Mouse (Mus musculus): ENCODE data around the gene Hspa1a.
"Not testable (repeated sequence)": the region's sequence is repeated elsewhere in the genome, so short reads cannot be mapped to it uniquely, and the experiment has no call there.

Hspa1a gene

DNA sequence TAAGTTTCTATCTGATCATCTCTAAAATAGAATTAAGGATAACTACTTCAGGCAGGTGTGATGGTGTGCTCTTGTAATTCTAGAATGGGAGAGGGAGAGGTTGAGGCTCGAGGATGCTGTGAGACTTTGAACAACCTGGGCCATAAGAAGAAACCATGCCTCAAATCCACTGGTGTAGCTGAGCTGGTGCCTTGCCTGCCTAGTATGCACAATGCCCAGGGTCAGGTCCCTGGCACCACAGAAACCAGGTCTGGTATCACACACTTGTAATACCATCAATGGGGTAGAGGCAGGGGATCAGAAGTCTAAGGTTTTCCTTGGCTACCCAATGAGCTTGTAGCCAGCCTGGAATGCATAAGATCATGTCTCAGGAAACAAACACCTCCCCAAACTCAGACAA lies 9.1 kb downstream of the Hspa1a start:
- DNase-seq = no peak

DNA sequence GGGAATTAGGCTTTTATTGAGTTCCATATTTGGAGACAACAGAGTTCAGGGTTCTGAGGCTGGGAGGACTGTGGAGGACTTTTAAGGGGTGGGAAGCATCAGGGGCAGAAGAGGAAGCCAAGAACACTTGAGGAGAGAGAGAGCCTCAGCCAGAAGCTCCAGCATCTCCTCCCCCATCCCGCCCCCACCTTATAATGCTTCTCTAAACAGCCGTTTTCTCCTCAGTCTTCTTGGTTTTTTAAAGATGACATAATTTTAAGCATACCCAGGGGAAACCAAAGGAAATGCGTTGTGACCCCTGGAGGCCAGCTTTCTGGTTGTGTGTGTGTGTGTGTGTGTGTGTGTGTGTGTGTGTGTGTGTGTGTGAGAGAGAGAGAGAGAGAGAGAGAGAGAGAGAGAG lies 9.8 kb downstream of the Hspa1a start:
- DNase-seq = no peak

DNA sequence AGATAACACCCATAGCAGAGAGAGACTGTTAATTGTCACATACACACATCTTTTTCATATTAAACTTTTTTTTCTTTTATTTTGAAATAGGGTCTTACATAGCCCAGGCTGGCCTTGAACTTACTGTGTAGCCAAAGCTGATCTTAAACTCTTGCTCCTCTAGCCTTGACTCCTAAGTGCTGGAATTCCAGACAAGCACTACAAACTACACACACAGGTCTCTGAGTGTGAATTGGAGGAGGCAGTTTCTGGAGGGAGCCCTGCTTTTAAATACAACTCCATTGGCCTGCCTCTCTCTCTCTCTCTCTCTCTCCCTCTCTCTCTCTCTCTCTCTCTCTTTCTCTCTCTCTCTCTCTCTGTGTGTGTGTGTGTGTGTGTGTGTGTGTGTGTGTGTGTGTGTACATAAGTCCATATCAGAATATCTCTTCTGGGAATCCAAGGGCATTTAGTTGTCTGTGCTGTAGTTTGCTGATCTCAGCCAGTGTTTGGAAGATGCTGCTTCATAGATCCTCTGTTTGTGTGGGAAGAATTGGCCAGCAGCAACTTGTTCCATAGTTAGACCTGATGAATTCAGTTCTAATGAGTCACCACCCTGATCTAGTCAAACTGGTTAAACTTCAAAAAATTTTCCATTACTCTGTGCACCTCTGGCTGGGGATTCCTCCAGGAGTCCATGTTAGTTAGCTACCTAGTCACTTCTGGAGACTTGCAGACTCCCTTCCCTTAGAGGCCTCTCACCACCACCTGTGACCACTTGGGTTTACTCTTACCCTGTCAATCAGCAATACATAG lies 11.1 kb downstream of the Hspa1a start:
- no peak for DNase-seq

DNA sequence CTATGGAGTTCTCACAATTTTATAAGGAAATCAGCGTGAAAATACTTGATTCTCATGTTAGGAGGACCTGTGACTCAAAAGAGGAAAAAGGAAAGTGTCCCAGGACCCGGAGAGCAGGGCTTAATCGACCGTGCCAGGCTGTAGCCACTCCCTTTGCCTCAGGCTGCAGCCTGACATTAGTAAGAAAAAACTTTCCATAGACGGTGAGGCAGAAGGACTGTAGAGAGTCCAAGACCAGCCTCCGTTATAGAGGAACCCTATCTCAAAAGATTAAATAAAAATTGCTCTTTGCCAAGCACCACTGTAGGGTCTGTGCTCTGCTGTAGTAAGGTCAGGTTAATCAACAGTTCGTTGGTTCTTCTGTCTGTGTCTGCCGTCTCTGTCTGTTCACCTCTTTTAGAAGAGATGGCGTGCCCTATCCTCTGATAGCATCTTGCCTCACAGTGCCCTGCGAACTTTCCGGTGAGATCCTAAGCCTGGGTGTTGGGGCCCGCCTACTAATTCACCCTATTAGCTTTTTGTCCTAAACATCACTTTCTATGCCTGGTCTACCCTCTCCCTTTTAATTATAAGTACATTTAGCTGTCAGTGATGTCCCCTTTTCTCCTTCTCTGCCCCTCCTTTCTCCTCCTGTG lies 12.0 kb downstream of the Hspa1a start:
- peak; percentile 76 for DNase-seq

DNA sequence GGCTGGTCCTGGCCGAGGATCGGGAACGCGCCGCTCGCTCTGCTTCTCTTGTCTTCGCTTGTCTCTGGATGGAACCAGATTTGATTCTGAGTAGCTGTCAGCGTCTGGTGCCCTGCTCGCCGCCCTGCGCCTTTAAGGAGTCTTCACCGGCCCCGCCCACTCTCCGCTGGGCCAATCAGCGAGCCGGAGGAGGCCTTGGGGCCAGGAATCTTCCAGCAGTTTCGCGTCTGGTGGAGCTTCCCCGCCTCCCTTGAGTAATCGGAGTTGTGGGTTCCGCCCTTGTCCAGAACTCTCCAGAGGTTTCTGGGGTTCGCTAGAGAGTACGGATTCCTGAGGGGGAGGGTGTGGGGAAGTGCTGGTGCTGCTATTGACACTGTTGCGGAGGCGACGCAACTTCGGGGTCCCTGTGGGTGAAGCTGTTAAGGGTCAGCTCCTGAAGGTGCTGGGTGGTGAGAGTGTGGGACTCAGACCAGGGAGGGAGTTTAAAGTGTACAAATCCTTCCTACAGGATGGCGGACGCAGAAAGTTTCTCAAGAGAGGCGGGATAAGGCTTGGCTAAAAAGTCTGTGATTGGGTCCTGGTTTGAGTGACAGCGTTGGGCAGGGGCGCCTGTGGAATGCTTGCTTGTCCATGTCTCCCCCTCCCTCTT lies 12.7 kb downstream of the Hspa1a start, which contains the start of gene Hspa1b:
TSS of gene Hspa1b (minus strand) at position 109 of the 649 bp plus-strand sequence.
- DNase-seq = peak; percentile 94

DNA sequence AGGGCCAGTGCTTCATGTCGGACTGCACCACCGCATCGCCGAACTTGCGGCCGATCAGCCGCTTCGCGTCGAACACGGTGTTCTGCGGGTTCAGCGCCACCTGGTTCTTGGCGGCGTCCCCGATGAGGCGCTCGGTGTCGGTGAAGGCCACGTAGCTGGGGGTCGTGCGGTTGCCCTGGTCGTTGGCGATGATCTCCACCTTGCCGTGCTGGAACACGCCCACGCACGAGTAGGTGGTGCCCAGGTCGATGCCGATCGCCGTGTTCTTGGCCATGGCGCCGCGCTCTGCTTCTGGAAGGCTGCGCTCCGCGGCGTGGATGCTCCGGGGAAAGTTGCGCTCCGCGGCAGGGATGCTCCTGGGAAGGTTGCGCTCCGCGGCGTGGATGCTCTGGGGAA lies 13.2 kb downstream of the Hspa1a start:
- DNase-seq = not testable (repeated sequence)

DNA sequence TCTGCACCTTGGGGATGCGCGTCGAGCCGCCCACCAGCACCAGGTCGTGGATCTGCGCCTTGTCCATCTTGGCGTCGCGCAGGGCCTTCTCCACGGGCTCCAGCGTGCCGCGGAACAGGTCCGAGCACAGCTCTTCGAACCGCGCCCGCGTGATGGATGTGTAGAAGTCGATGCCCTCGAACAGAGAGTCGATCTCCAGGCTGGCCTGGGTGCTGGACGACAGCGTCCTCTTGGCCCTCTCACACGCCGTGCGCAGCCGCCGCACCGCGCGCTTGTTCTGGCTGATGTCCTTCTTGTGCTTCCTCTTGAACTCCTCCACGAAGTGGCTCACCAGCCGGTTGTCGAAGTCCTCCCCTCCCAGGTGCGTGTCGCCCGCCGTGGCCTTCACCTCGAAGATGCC lies 14.0 kb downstream of the Hspa1a start:
- not testable (repeated sequence) for DNase-seq

DNA sequence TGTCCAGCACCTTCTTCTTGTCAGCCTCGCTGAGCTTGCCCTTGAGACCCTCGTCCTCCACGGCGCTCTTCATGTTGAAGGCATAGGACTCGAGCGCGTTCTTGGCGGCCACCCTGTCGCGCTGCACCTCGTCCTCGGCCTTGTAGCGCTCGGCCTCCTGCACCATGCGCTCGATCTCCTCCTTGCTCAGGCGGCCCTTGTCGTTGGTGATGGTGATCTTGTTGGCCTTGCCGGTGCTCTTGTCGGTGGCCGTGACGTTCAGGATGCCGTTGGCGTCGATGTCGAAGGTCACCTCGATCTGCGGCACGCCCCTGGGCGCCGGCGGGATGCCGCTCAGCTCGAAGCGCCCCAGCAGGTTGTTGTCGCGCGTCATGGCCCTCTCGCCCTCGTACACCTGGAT lies 14.7 kb downstream of the Hspa1a start:
- DNase-seq = not testable (repeated sequence)

DNA sequence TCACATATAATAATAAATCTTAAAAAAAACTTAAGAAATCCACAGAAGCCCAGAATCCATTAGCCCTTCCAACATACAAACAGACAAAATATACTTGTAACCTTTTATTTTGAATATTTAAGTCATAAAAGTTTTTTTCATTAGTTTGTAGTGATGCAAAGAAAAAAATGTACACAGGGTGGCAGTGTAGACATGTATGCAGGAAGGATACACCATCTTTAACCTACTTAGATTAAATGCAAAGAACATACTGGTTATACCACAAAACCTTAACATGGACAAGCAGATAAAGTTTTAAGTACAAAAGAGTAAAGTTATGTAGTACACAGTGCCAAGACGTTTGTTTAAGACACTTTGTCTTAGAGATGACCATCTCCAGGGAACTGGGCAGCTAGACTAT lies 15.6 kb downstream of the Hspa1a start:
- no peak for DNase-seq

DNA sequence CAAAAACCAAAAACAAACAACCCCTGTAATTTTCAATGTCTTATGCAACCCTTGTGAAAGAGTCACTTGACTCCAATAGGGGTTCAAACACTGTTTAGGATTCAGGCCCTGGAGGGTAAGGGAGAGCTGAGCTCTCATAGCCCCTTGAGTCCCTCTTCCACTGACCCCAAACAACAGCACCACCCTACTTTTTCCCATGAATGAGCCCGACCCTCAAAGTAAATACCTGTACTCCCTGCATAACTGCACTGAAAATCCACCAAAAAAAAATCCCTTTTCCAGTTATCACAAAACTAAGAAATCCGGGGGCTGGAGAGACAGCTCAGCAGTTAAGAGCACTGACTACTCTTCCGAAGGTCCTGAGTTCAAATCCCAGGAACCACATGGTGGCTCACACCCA lies 16.1 kb downstream of the Hspa1a start:
- no peak for DNase-seq

DNA sequence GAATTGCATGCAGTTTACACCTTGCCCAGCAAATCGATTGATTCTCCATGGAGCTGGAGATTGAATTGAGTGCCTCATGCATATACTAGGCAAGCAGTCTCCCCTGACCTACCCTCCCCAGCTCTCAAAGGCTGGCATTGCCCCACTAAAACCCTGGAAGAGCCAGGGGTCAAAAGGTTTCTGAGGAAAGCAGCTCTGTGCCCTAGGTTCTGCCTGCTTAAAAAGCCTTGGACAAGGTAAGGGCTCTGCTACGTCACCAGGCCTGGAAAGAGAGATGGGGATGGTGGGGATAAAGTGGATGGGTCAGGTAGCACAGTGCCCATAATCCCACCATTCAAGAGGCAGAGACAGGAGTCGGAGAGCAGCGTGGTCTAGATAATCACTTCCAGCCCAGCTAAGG lies 17.1 kb downstream of the Hspa1a start:
- no peak for DNase-seq

DNA sequence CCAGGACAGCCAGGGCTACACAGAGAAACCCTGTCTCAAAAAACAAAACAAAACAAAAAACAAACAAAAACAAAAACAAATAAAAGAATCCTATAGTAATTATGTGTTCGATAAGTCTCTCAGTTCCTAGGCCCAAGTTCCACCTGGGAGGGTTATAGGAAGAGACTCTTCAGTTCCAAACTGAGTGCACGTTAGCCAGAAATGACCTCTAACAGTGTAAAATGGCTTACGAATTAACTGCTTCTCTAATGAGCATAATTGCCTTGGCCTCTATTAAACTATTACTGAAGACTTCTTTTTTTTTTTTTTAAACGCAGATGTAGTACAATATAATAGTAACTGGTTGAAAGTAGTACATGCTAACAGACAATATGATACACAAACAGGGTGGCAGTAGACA lies 18.1 kb downstream of the Hspa1a start:
- no peak for DNase-seq

DNA sequence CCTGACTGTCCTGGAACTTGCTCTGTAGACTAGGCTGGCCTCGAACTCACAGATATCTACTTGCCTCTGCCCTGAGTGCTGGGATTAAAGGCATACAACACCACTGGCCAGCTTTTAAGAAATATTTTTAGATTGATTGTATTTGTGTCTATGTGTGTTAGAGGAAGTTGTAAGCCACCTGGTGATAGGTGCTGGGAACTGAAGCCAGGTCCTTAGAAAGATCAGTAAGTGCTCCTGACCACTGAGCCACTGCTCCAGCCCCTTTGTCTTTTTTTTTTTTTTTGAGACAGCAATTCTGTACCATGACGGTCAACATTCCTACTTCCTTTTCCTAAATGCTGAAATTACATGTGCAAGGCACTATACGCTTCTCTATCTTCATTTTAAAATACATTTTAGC lies 18.7 kb downstream of the Hspa1a start:
- DNase-seq = no peak

DNA sequence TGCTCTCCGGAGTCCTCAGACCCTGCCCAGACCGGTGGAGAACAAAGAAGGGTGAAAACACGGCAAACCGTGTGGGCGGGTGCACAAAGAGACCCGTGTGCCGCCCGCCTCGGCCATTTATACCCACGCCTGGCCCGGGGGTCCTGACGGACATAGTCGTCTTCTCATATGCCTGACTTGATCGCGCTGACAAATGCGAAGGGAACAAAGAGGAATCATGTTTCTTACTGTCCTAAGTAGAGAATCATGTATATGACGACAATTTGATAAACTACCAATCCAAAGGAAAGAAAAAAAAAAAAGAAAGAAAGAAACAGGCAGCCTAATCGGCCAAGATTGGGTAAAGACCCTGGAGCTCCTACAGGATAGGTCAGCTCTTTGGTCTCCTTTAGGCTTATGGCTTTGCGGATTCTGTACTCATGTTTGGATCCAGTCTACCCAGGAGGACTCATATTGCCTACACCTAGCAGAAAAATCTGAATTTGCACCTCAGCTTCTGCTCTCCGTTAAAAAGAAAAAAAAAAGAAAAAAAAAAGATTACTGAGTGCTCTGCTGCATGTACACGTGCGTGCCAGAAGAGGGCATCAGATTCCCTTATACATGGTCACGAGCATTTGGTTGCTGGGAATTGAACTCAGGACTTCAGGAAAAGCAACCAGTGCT lies 19.4 kb downstream of the Hspa1a start:
- peak; percentile 82 for DNase-seq

DNA sequence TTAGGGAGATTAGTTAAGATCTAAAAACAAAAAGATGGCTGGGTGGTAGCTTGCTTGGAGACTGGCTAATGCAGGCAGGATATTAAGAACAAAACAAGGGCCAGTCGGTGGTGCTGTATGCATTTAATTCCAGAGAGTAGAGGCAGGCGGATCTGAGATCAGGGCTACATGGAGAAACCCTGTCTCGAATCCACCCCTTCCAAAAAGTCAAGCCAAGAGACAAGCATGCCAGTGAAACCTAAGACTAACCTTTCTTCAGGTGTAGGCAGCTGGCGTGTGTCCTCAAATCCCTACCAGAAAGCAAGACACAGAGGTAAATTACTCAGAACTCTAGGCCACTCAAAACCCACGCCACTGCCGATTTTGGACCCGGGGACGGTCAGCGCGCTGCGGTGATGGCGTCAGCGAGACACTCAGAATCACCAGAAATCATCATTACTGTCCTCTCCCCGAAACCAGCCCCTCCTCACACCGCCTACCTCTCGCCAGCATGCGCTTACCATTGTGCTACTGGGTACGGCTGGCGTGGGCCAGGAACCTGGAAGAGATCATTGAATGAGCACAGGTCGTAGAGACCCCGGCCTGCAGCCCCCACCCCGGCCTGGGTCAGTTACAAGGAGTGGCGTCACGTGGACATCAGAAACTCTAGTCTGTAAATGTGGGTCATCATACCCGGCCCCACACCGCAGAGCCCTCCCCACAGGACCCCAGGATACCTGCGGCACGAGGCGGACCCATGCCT lies 20.1 kb downstream of the Hspa1a start:
- DNase-seq = no peak

DNA sequence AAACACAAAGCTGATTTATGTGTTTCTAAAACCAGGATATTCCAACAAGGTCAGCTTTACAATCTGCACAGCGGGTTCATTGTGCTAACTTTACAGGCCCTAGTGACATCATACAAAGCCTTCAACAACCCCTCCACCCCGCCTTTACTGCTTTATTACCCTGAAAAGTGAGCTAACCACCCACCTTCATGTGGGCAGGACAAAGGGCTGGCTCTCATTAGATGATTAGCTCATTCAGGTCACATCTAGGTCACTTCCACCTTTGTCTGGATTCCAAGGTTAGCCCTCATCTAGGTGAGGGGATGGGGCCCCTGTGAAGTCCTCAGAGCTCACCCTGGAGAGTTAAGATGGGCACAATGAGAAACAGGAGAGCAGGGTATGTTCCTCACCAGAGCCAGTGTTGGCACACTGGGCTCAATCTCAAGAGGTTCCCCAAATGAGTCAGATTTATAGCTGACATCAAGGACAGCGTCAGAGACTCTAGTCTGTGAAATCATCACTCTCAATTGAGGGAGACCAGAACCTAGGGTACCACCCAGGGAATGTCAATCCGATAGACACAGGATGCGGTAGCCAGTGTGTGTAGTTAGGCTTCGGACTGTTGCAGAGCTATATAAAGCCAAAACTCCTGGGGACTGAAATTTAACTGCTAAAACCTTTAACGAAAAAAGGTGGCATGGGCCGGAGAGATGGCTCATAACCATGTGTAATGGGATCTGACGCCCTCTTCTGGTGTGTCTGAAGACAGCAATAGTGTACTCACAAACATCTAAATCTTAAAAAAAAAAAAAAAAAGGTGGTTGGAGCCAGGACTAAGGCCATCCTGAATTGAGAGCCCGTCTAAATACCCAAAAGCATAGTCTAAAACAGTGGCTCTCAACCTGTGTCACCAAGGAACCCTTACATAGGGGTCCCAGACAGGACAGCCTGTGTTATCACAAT lies 21.2 kb downstream of the Hspa1a start:
- DNase-seq = no peak

DNA sequence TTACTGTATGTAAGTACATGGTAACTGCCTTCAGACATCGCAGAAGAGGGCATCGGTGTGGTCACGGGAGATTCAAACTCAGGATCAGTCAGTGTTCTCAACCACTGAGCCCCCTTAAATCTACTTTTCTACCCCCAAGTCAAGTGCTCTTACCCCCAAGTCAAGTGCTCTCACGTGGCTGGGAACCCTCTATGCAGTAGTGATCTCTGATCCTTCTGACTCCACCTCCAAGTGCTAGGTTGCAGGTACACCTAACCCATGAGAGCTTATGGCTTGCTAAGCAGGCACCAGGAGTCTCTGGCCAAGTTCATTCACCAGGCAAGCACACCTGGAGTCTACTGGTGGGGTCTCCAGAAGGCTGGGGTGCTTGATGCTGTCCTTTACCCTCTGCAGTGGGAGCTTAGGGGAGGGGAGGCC lies 22.4 kb downstream of the Hspa1a start:
- no peak for DNase-seq

DNA sequence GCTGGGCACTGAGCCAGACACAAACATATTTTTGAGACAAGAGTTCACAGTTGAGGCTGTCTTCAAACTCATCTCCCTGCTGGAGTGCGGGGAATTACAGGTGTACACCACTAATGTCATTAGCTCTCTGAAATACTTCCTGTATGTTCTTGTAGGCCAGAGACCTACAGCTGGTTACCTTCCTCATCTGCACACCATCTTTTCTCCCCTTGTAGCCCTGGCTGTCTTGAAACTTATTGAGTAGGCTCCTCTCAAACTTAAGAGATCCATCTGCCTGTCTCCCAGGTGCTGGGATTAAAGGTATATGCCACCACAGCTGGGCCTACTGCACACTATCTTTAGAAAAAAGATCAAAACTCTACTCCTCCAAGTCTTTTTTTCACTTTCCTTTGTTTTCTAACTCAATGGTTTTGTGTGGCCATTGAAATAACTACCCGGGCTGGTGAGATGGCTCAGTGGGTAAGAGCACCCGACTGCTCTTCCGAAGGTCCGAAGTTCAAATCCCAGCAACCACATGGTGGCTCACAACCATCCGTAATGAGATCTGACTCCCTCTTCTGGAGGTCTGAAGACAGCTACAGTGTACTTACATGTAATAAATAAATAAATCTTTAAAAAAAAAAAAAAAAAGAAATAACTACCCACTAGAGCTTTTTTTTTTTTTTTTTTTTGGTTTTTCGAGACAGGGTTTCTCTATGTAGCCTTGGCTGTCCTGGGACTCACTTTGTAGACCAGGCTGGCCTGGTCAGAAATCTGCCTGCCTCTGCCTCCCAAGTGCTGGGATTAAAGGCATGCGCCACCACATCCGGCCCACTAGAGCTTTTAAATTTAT lies 23.0 kb downstream of the Hspa1a start:
- not testable (repeated sequence) for DNase-seq

DNA sequence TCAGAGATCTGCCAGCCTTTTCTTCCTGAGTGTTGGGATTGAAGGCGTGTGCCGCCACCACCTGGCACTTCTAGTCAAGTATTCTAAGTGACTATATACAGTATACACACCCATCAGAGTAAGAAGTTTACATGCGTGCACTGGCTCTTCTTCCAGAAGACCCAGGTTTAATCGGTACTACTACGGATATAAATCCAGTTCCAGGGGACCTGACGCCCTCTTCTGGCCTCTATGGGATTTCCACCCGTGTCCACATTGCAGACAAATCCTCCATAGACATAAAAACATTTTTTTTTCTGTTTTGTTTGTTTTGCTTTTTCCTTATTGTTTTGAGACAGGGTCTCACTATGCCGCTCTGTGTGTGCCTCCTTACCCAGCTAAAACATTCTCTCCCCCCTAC lies 24.4 kb downstream of the Hspa1a start:
- DNase-seq = peak; percentile 61

DNA sequence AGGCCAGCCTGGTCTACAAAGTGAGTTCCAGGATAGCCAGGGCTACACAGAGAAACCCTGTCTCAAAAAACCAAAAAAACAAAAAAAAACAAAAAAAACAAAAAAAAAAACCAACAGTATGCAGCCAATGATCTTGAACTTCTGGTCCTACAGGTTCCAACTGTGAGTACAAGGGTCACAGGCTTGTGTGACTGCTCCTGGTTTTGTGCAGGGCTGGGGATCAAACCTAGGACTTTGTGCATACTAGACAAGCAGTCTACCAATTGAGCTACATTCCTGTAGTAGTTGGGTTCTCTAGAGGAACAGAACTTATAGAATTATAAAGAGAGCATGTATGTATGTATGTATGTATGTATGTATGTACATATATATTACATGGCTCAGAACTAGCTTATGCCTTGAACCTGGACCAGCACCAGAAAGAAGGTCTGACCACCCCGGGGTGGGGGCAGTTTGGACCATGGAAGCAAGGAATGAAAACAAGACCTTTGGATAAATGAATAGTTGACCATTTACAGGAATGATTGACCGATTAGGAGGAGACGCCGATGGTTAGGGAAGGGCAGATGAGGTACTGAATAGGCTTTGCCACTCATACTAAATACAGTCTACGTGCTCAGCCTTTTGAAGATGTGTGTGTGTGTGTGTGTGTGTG lies 25.3 kb downstream of the Hspa1a start:
- peak; percentile 50 for DNase-seq

All from kidney, adult 18-20 months (tissue).